Mouse (Mus musculus) kidney, embryonic 14.5 days (tissue): Measurements from ENCODE around the gene Ssc5d. TPM values are rescaled to one million over a fixed set of nuclear protein-coding genes. Genes with fewer than 3 reads are reported as not detected.
A peak's percentile ranks its signal among the peaks of the same experiment; 100 is the strongest.

Experiments
- ATAC-seq: fragments of 200-750 bp; cut with Nextera tagmentation; 2 replicates; pipeline ENCODE4 v1.8.0; 2017; ENCODE audit warnings: moderate number of reproducible peaks, mild to moderate bottlenecking, moderate TSS enrichment, moderate library complexity; ENCODE audit not compliant: low FRiP score, low TSS enrichment
- H3K27ac ChIP-seq: fragments of 300-500 bp; sonication (generic); 2 replicates; pipeline ENCODE4 v1.5.1; 2014; ENCODE audit warnings: low read depth, mild to moderate bottlenecking, low read length, moderate library complexity, mixed read lengths
- H3K27me3 ChIP-seq: fragments of 300-500 bp; sonication (generic); 2 replicates; pipeline ENCODE4 v1.6.1; 2014; ENCODE audit warnings: mild to moderate bottlenecking, low read length; ENCODE audit not compliant: control insufficient read depth, insufficient read depth
- H3K36me3 ChIP-seq: fragments of 300-500 bp; sonication (generic); 2 replicates; pipeline ENCODE4 v1.6.1; 2014; ENCODE audit warnings: low read length, mixed read lengths; ENCODE audit not compliant: control insufficient read depth, insufficient read depth
- H3K4me1 ChIP-seq: fragments of 300-500 bp; sonication (generic); 2 replicates; pipeline ENCODE4 v1.6.1; 2014; ENCODE audit warnings: low read length, mixed read lengths; ENCODE audit not compliant: control insufficient read depth, insufficient read depth
- H3K4me2 ChIP-seq: fragments of 300-500 bp; sonication (generic); replicated peaks from 2 replicates; pipeline ENCODE4 v1.6.1; 2014; ENCODE audit warnings: low read depth, mild to moderate bottlenecking, low read length
- H3K4me3 ChIP-seq: fragments of 300-500 bp; sonication (generic); 2 replicates; pipeline ENCODE4 v1.5.1; 2014; ENCODE audit warnings: mild to moderate bottlenecking, low read length
- H3K9ac ChIP-seq: fragments of 300-500 bp; sonication (generic); 2 replicates; pipeline ENCODE4 v1.6.1; 2014; ENCODE audit warnings: low read depth, mild to moderate bottlenecking, low read length, moderate library complexity
- H3K9me3 ChIP-seq: fragments of 300-500 bp; sonication (generic); 2 replicates; pipeline ENCODE4 v1.6.1; 2016; ENCODE audit warnings: low read length; ENCODE audit not compliant: control insufficient read depth
- WGBS: fragments of 180-500 bp; shearing (Covaris S2); extraction: QIAGEN DNeasy Blood & Tissue Kit; methylation state at CpG from one replicate; pipeline ENCODE4 v1.1.7; 2014; 5-methylcytosine and 5-hydroxymethylcytosine counted together
- polyA plus RNA-seq: library from polyadenylated mRNA; unstranded; fragments of >200 nt; fragmentation: Nextera tagmentation; extraction: Ambion mirVana; gene quantifications from 2 replicates; pipeline ENCODE4 v1.2.1, GENCODE M21; 2014

The Ssc5d gene
- polyA plus RNA-seq, 1 experiment from 2014 or later: 2.5 TPM

- Histone ChIP-seq H3K9ac (no peak overlapping the region), H3K9me3 (no peaks in the 10 kb centered on the region), H3K4me2 (no peak overlapping the region), H3K36me3 (no peaks in the 10 kb centered on the region), H3K27ac (no peak overlapping the region), H3K27me3 (no peaks in the 10 kb centered on the region), H3K4me1 (no peaks in the 10 kb centered on the region), H3K4me3 (no peak overlapping the region)
- ATAC-seq: no peak
- WGBS: 80% methylated on average over 4 of the region's 4 CpGs
Measured at GRCm38 (mm10) chr7:4934160-4934914, 8.8 kb downstream of the Ssc5d start.

DNA sequence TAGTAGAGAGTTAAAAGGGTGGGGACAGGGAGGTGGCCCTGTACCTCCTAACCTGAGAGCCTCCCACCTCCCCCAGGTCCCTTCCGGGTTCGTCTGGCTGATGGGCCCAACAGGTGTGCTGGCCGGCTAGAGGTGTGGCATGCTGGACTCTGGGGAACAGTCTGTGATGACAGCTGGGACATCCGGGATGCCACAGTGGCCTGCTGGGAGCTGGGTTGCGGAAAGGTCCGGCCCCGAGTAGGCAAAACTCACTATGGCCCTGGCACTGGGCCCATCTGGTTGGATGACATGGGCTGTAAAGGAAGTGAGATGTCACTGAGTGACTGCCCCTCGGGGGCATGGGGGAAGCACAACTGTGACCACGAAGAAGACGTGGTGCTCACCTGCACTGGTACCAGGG lies 11.2 kb downstream of the Ssc5d start:
- no peak for ATAC-seq
- H3K27ac ChIP-seq: no peak overlapping the region
- no peaks in the 10 kb centered on the region for H3K27me3 ChIP-seq
- WGBS: 79% methylated on average over 10 of the region's 10 CpGs
- no peaks in the 10 kb centered on the region for H3K36me3 ChIP-seq
- H3K9ac ChIP-seq: no peak overlapping the region
- H3K4me1 ChIP-seq: no peaks in the 10 kb centered on the region
- no peaks in the 10 kb centered on the region for H3K9me3 ChIP-seq
- H3K4me3 ChIP-seq: no peak overlapping the region
- H3K4me2 ChIP-seq: no peak overlapping the region

DNA sequence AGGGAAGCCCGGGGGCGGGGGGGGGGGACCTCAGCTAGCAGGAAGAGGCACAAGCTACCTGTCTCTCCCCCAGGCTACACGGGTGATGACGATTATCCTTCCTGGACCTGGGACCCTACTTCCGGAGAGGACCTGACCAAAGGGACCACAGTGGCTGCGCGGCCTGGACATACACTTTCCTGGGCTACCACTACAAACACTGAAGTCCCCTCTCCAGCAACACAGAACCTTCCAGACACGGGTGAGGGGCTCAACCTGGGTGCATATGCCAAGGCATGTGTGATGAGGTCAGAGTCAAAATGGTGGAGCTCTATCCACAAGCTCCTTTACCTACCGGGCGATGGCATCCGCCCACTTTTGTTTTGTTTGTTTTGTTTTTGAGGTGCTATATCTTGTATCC lies 11.8 kb downstream of the Ssc5d start:
- Histone ChIP-seq H3K27me3 (no peaks in the 10 kb centered on the region), H3K4me1 (no peaks in the 10 kb centered on the region), H3K9me3 (no peaks in the 10 kb centered on the region), H3K36me3 (no peaks in the 10 kb centered on the region), H3K9ac (no peak overlapping the region), H3K4me3 (no peak overlapping the region), H3K4me2 (no peak overlapping the region), H3K27ac (no peak overlapping the region)
- ATAC-seq: no peak
- WGBS: 65% methylated on average over 10 of the region's 11 CpGs

- Histone ChIP-seq H3K27ac (no peak overlapping the region), H3K4me3 (no peak overlapping the region), H3K9ac (no peak overlapping the region), H3K36me3 (no peaks in the 10 kb centered on the region), H3K9me3 (no peaks in the 10 kb centered on the region), H3K4me2 (no peak overlapping the region), H3K27me3 (no peaks in the 10 kb centered on the region), H3K4me1 (no peaks in the 10 kb centered on the region)
- 49% methylated on average over 2 of the region's 2 CpGs for WGBS
- ATAC-seq: no peak
Measured at GRCm38 (mm10) chr7:4938456-4938855, 12.9 kb downstream of the Ssc5d start.

- Histone ChIP-seq H3K27me3 (no peaks in the 10 kb centered on the region), H3K9me3 (no peaks in the 10 kb centered on the region), H3K4me2 (no peak overlapping the region), H3K27ac (no peak overlapping the region), H3K9ac (no peak overlapping the region), H3K4me1 (no peaks in the 10 kb centered on the region), H3K36me3 (no peaks in the 10 kb centered on the region), H3K4me3 (no peak overlapping the region)
- no peak; the same call in 1 of the 2 replicates for ATAC-seq
- 16% methylated on average over 9 of the region's 9 CpGs for WGBS
Measured at GRCm38 (mm10) chr7:4940068-4940479, 14.5 kb downstream of the Ssc5d start.

GRCm38 (mm10) chr7:4942673-4943072 lies 17.1 kb downstream of the Ssc5d start:
- H3K4me3 ChIP-seq: no peak overlapping the region
- 55% methylated on average over 5 of the region's 5 CpGs for WGBS
- no peaks in the 10 kb centered on the region for H3K4me1 ChIP-seq
- no peak overlapping the region for H3K9ac ChIP-seq
- no peaks in the 10 kb centered on the region for H3K36me3 ChIP-seq
- no peak for ATAC-seq
- no peaks in the 10 kb centered on the region for H3K9me3 ChIP-seq
- no peak overlapping the region for H3K4me2 ChIP-seq
- no peak overlapping the region for H3K27ac ChIP-seq
- no peaks in the 10 kb centered on the region for H3K27me3 ChIP-seq

DNA sequence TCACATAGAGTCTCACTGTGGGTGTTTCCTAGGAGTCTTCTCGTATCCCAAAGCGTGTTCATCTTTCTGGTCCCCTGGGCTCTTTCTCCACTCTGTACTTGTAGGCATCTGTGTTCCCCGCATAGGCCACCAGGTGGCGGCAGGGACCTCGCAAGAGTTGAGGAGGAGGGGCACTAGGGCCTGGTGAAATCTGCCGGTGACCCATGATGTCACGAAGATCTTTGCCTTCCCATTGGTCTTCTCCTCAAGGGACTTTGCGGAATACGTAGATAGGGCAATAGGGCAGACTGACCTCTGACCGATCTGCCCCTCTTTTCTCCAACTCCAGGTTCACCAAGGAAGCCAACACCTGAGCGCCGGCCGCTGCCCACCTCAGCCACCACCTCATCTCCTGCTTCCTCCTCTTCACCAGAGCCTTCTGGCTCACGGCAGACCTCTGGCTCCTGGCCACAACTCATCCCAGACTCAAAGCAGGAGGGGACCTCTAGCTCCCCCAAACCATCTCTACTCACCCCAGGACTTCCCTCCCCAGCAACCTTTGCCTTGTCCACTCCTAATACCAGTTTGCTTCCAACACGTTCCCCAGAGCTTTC lies 17.7 kb downstream of the Ssc5d start:
- Histone ChIP-seq H3K27ac (no peak overlapping the region), H3K27me3 (no peaks in the 10 kb centered on the region), H3K9ac (no peak overlapping the region), H3K4me3 (peak overlapping the region; percentile 17), H3K4me2 (peak overlapping the region; percentile 41), H3K9me3 (no peaks in the 10 kb centered on the region), H3K36me3 (no peaks in the 10 kb centered on the region), H3K4me1 (no peaks in the 10 kb centered on the region)
- WGBS: 19% methylated on average over 15 of the region's 15 CpGs
- ATAC-seq: peak; percentile 85

GRCm38 (mm10) chr7:4947855-4948254 lies 22.3 kb downstream of the Ssc5d start:
- Histone ChIP-seq H3K4me1 (no peaks in the 10 kb centered on the region), H3K36me3 (no peaks in the 10 kb centered on the region), H3K9me3 (no peaks in the 10 kb centered on the region), H3K9ac (no peak overlapping the region), H3K4me2 (no peak overlapping the region), H3K27ac (no peak overlapping the region), H3K4me3 (no peak overlapping the region), H3K27me3 (no peaks in the 10 kb centered on the region)
- WGBS: 46% methylated on average over 2 of the region's 2 CpGs
- ATAC-seq: no peak

GRCm38 (mm10) chr7:4948386-4948785 lies 22.8 kb downstream of the Ssc5d start:
- H3K27me3 ChIP-seq: no peaks in the 10 kb centered on the region
- H3K4me1 ChIP-seq: no peaks in the 10 kb centered on the region
- H3K36me3 ChIP-seq: no peaks in the 10 kb centered on the region
- no peak overlapping the region for H3K27ac ChIP-seq
- H3K4me2 ChIP-seq: no peak overlapping the region
- no peak overlapping the region for H3K9ac ChIP-seq
- no peaks in the 10 kb centered on the region for H3K9me3 ChIP-seq
- ATAC-seq: no peak
- no peak overlapping the region for H3K4me3 ChIP-seq
- WGBS: 60% methylated on average over 6 of the region's 6 CpGs
